Mouse (Mus musculus) embryo, embryonic 9.5 days (tissue): ENCODE measurements around the gene Srarp.

Experiments
- DNase-seq: peaks from one replicate; pipeline ENCODE4 v3.0.0-alpha.2; 2017; ENCODE audit errors: extremely low spot score

Gene Srarp

DNA sequence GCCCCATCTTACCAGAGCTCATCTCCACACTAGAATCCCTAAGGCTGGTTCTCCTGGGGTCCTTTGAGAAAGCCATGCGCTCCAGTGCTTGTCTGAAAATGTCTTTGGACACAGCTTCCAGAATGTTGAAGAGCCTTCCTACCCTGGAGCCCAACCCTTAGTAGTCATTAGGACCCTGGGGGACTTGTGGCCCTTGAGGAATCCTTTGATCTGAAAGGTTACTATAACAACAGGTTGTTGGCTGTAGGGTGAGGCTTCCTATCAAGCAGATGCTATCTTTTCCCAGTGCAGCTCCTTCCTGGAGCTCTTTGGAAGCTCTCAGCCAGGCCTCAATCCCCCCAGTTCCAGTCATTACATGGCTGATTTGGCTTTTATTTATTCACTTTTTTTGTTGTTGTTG, at the start of gene Srarp:
Gene Srarp (minus strand): TSS at position 132 of the 400 bp plus-strand sequence.
- no peak for DNase-seq

DNA sequence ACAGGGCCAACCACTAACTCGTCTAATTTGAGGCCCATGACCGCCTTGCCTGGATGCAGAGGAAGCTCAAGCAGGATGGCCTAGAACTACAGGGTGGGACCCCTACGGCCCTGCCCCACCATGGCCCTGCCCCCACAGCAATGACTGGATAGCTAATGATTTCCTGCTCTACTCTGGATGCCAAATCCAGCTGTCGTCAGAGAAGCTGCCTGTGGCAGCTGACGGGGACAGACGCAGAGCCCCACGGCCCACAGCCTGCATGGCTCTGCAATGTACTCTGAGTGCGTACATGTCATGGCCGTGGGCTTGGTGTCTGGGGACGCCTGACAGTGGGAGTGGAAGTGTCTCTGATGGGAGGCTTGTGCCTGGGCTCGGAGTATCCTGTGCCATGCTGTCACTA, 48.2 kb upstream of the Srarp start:
- DNase-seq = no peak

DNA sequence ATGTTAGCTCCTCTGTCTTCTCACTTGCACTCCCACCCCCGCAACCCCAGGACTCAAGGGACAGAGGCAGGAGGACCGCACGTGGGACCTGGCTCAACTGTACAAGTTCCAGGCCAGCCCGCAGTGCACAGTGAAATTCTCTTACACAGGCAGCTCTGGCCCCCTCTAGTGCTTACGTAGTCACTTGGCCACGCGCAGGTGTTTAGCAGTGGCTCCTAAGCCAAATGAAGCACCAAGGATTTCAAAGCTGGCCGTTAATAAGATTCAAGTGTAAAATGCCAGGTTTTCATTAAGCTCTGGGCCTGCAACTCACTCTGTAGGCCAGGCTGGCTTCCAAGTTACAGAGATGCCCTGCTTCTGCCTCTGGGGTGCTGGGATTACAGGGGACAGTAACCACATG, 43.5 kb upstream of the Srarp start:
- DNase-seq = no peak

DNA sequence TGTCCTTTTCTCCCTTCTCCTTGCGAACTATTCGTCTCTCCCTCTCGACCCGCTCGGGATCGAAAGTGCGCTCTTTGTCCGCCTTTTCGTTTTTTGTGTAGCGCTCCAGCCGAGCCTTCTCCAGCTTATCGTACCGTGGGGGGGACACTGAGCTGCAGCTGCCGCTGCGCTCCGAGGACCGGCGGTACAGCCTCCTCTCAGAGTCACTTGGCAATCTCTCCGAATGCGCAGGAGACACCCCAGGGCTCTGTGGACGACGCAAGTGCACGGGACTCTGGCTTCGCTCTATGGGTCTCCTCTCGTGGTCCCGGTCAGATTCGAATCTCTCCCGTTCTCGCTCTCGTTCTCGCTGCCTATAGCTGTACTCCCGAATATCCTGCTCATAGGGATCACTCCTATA, 42.9 kb upstream of the Srarp start:
- no peak for DNase-seq

DNA sequence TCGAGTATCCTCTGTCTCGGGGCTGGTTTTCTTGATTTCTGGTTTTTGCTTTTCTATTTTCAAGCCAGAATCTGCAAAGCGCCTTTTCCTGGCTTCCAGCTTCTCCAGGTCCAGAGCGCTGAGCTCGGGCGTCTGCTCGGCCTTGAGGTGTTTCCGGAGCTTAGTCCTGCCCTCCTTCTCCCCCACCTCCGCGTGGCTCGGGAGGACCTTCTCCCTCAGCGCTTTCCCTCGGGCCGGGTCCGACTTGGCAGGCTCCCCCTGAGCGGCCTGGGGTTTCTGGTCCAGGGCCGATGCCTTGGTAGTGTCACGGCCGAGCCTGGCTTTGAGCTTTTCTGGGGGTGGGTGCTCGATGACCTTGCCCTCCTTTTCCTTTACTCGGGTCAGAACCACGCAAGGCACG, 42.3 kb upstream of the Srarp start:
- no peak for DNase-seq

DNA sequence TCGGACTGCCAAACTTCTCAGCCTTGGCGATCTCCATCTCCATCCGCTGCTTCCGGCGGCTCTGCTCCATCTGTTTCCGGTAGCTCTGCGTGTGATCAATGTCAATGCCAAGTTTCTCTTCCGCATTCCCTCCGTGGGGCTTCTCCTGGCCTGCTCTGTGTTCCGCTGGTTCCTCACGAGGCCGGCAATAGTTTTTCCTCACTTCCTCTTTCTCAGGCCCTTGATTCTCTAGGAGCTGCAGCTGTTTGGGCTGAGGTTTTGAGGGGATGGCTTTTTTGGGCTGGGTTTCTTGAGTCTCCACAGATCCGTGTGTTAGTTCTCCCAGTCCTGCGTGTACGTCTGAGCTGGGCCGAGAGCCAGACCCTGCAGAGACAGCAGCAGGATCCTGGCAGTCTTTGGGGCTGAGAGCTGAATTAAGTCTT, 41.8 kb upstream of the Srarp start:
- no peak for DNase-seq

DNA sequence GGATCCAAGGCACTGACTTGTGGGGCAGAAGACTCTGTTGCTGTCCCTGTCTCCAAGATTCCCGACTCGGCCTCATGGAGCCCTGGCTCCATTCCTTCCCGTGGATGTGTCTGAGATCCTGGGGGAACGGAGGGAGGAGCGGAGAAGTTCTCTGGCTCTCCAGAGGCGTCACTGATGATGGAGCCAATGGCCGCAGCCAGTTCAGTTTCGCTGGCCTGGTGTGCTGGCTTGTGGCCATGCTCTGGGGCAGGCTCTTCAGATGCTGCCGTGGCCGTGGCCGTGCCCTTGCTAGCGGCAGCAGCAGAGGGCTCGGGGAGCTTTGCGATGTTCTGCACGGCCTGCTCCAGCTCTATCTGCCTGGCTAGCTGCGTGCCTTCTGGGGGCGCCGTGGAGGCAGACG, 38.5 kb upstream of the Srarp start:
- DNase-seq = no peak

DNA sequence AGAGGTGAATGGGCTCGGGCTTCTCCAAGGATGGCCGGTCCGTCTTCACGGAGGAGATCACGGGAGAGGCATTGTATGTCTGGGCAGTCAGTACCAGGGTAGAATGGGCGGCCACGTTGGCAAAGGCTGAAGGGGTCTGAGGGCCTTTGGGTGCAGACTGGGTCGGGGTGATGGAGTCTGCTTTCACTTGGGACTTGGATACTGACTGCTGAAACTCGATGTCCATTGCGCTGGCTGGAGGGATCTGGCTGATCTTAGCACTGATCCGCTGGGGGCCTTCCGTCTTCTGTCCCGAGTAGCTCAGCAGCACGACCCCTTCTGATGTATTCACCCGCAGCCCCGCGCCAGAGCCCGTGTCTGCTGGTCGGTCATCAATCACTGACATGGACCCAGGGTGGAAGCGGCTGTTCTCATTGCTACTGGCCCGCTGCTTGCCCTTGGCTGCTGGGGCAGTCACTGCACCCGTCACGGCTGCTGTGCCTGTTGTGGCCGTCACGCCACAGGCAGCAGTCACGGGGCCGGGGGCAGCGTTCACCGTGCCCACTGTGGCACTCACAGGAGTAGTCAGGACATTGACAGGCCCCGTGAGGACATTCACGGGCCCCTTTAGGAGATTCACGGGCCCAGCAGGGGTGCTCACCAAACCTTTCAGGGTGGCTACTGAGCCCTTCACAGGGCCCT, 36.9 kb upstream of the Srarp start:
- DNase-seq = no peak

DNA sequence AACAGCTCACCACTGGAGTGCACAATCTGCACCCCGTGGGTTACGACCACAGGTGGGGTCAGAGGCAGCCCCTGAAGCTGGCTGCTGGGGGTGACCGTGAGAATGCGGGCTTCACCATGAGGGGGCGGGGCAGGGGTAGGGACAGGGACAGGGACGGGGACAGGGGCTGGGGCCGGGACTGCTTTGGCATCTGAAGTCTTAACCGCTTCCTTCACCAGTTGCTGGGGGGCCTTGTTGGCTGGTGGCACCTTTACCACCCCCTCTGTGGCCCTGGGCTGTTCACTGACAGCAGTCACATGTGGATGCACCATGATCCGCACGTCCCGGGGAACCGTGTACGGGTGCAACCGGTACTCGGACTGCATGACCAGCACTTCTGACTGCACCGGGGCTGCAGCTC, 35.6 kb upstream of the Srarp start:
- no peak for DNase-seq

DNA sequence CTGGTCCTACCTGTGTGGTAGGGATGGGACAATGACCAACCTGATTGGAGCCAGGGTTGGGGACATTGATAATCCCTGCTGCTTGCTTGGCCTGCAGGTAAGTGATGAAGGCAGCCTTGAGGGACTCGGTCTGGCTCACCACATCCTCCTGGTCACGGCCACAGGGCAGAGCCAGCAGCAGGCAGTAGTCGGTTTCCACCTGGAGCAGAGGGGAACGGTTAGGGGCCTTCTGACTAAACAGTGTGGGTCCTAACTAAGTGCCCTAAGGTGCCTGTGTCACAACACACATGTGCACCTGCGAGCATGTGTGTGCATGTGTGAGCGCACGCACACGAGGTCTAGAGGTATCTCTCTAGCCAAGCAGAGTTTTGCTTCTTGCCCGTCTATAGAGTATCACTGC, 33.4 kb upstream of the Srarp start:
- DNase-seq = no peak

DNA sequence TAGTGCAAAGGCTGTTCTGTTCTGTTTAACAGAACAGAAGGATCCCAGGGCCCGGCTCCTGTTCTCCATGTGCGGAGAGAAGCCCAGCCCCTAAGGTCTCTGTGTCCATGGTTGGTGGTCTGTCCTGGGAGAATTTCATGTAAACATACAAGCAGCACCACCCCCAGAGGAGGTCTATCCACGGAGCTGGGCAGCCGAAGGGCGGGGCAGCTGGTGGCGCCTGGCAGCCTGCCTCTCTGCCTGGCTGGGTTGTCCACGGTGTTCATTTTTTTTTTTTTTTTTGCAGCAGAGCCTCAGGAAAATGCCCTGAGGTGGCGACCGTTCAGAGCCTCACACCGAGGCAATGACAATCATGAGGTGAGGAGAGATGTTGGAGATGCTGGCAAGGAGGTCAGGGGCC, 32.7 kb upstream of the Srarp start:
- no peak for DNase-seq

DNA sequence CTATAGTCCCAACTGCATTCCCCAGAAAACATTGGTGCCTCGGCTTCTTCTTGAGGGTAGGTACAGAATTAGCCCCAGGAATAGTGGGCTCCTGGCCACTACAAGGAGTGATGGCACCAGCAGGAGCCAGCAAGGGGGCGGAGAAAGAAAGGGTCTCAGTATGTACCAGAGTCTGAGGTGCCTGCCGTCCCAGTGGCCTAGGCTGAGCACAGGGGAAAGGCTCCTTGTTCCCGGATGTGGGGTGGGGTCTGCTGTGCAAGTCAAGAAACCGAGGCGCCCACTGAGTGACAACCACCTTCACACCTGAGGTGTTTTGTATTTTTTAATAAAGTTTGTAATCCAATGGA, 31.6 kb upstream of the Srarp start:
- no peak for DNase-seq

DNA sequence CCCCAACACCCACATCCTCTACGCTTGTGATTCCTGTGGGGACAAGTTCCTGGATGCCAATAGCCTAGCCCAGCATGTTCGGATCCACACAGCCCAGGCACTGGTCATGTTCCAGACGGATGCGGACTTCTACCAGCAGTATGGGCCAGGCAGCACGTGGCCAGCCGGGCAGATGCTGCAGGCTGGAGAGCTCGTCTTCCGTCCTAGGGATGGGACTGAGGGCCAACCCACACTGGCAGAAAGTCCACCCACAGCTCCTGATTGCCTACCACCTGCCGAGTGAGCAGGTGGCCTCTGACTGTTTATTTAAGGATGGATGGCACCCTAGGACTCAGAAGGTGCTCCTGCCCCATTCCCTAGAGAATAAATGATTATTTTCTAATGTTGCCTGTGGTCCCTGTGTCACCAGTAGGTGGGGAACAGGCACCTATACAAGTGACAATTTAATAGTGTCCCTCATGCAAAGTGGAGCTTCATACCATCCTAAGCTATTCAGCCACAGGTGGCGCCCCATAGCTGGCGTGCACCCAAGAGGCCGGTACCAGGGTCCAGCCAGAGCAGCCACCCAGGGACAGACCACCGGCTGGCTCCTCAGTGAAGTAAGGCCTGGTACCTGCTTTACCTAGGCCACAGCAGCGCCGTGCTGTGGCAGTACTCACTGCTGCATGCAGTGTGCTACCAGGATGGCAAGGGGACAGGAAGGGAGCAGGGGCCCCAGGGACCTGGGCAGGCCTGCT, 31.1 kb upstream of the Srarp start:
- no peak for DNase-seq

DNA sequence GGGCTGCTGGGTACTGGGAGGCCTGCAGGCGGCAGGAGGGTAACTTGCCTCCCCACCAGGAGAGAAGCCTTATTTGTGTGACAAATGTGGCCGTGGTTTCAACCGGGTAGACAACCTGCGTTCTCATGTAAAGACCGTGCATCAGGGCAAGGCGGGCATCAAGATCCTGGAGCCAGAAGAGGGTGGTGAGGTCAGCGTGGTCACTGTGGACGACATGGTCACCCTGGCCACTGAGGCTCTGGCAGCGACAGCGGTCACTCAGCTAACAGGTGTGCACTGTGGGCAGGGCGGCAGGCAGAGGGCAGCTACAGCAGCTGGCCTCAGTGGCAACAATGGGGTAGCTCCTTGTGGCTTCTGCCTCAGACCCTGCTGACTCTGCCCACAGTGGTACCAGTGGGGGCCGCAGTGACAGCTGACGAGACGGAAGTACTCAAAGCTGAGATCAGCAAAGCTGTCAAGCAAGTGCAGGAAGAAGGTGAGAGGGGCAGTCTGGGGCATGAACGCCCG, 30.4 kb upstream of the Srarp start:
- DNase-seq = no peak

DNA sequence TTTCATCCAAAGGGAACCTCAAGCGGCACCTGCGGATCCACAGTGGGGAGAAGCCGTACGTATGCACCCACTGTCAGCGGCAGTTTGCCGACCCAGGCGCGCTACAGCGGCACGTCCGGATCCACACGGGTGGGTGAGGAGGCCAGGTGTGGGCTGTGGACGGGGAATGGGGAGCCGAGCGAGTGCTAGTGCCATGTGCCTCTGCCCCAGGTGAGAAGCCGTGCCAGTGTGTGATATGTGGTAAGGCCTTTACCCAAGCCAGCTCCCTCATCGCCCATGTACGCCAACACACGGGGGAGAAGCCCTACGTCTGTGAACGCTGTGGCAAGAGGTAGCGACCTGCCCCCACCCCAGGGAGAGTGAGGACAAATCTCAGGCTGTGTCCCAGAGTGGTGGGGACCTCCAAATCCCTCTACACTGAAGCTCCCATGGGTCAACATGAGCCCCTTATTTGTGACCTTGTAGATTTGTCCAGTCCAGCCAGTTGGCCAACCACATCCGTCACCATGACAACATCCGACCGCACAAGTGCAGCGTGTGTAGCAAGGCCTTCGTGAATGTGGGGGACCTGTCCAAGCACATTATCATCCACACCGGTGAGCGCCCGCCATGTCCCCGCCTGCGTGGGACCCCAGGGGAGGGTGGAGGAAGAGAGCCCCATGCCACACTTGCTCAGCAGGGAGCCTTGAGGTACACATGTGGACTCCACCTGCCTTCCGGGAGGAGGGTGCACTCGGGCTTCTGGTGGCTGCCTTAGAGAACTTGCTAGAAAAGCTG, 29.8 kb upstream of the Srarp start:
- DNase-seq = no peak

DNA sequence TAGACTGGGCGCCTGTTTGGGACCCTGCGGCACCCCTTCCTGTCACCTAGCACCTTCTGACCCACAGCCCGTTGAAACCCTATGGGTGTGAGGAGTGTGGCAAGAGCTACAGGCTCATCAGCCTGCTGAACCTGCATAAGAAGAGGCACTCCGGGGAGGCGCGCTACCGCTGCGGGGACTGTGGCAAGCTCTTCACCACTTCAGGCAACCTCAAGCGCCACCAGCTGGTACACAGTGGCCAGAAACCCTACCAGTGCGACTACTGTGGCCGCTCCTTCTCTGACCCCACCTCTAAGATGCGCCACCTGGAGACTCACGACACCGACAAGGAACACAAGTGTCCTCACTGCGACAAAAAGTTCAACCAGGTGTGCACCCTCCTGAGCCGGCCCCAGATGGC, 28.8 kb upstream of the Srarp start:
- DNase-seq = no peak

DNA sequence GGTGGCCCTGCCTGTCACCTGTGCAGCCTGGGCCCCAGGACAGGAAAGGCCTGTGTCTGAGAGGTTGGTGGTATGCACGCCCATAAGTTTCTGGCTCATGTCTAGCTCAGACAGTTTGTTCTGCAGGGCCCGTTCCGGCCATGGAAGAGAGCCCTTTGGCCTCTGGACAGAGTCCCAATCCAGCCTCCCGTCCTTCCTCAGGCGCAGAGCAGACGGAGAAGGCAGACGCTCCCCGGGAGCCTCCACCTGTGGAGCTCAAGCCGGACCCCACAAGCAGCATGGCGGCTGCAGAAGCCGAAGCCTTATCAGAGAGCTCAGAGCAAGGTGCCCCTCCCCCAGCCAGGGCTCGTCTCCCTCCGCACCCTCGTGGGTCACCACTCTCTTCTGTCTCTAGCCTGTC, 27.6 kb upstream of the Srarp start:
- DNase-seq = no peak

DNA sequence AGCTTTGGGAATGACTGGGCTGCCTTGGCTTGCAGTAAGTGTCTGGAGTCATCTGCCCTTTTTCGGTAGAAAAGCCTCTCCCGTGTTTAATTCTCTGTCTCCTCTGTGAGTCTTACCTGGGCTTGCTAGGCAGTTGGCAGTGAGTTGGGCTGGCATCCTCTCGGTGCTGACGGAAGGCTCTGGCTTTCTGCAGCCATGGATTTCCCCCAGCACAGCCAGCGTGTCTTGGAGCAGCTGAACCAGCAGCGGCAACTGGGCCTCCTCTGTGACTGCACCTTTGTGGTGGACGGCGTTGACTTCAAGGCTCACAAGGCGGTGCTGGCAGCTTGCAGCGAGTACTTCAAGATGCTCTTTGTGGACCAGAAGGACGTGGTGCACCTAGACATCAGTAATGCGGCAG, 25.7 kb upstream of the Srarp start:
- DNase-seq = no peak

DNA sequence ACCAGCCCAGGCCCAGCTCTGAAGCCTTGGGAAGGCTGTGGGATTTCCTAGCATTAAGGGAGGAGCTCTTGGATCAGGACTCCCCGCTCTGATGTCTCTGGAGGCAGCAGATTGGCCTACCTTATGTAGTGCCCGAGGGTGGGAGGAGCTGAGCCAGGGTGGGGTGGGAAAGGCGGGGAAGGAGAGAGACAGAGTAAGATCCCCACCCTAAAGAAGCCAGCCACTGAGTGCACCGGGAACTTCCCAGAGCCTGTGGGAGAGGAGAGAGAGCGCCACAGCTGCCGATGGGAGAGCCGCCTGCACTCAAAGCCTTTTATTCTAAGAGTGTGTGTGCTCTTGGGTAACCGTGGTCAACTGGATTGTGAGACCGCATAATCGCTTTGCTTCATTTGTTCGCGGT, 25.2 kb upstream of the Srarp start:
- DNase-seq = no peak

DNA sequence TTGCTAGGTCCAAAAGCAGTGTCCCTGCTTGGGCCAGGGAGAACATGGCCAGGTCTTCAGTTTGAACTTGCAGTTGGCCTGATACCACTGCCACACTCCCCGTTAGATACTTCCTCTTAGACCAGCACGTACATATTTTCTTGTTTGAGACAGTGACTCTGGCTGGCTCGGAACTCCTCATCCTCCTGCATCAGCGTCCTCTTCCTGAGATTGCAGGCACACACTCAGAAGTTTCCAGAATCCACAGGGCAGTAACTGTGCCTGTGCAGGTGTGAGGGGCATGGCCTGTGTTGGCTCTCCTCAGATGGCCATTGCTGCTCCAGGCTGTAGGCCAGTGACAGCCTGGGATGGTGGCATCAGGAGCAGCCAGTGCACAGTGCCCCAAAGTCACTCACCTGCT, 24.6 kb upstream of the Srarp start:
- DNase-seq = no peak

DNA sequence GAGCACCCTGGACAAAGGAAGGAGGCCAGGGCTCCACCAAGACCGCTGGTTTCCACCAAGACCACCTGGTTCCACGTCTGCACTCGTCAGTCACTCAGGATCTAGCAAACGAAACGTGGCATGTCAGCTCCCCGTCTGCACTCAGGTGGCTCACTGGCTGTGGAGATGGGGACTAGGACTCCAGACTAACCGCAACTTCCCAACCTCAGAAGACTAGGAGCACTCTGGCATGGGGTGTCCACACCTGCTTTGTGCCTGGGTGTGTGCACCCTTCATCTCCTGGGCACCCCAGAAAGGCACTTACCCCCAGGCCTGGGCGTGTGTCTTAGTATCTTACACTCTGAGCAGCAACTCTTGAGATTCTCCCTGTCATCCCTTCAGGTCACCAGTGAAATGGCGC, 23.9 kb upstream of the Srarp start:
- DNase-seq = no peak

DNA sequence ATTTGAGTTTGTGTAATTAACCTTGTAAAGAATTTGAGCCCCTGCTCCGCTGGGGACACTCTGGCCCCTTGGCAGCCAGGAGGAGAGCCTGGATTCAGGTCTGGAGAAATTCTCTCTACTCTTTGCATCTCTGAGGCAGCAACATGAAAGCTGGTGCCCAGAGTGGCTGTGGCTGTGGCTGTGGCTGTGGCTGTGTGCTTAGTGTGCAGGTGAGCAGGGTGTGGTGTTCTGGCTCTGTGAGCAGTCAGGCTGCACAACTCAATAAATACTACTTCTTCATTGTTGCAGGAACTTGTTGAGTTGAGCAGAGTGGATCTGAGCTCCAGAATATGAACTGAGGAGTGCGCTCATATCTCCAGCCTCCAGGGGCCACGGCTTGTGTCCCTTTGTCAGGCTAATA, 23.0 kb upstream of the Srarp start:
- no peak for DNase-seq

DNA sequence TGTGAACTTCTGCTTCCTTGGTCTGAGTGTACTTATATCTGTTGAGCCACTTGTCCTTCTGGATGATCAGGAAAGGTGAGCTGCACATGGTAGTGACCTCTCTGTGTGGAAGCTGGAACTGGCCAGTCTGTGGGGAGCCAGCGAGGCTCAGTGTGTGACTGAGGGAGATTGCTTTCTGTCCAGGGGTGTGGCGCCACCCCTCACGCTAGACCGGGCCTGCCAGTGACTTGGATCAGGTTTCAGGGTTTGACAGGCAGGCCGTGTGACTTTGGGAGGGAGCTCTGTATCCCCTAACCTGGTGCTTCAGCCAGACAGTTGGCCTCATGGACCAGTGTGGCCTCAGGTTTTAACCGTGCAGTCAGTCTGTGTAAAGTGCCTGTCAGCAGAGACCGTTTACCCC, 22.3 kb upstream of the Srarp start:
- peak; percentile 46 for DNase-seq
